Mouse (Mus musculus): Measurements from ENCODE around the gene Ldhd.

DNA sequence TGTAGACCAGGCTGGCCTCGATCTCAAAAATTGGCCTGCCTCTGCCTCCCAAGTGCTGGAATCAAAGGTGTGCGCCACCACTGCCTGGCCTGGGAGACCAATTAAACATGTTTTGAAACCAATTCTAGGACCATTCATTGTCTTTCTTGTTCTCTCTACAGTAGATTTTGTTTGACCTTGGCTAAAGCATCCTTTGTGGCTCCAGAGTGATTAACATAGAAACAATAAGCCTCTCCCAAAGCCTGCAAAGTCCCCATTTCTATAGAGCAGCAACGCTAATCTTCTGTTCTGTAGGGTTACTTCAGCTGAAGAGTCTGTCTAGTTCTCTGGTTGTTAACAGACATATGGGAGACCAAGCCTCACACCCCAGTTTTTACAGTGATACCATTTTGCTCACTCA is 20.5 kb upstream of the Ldhd start:
- TF ChIP-seq EP300 (IDR thresholded peaks at IDR 0.05; ENCODE audit: low read depth) (no peak), CTCF (IDR thresholded peaks at IDR 0.05; ENCODE audit: low read depth) (no peak)

Data from liver, postnatal 0 days (tissue).